Mouse (Mus musculus) monocyte, adult 5-6 weeks (primary cell): ENCODE measurements around the gene Dhx33. TPM values are rescaled to one million over a fixed set of nuclear protein-coding genes. Genes with fewer than 3 reads are reported as not detected.

Experiments used
- ATAC-seq: fragments of 153-309, 156-312 bp; replicated peaks from 2 replicates; pipeline ENCODE4 v1.8.0; 2017; ENCODE audit warnings: mild to moderate bottlenecking; ENCODE audit not compliant: low TSS enrichment, insufficient number of reproducible peaks, severe bottlenecking, poor library complexity, low FRiP score
- total RNA-seq: library from RNA; stranded (forward); fragments of 200-1000, 200-491, 200-594 nt; gene quantifications from 3 replicates; pipeline ENCODE4 v1.2.3, GENCODE M21; 2017

The Dhx33 gene
- total RNA-seq, 1 experiment from 2014 or later: 11.4 TPM

- ATAC-seq: no peak
Measured at GRCm38 (mm10) chr11:70943651-70944050, 60.6 kb downstream of the Dhx33 start.

- ATAC-seq: no peak
Measured at GRCm38 (mm10) chr11:70942596-70942995, 61.6 kb downstream of the Dhx33 start.

DNA sequence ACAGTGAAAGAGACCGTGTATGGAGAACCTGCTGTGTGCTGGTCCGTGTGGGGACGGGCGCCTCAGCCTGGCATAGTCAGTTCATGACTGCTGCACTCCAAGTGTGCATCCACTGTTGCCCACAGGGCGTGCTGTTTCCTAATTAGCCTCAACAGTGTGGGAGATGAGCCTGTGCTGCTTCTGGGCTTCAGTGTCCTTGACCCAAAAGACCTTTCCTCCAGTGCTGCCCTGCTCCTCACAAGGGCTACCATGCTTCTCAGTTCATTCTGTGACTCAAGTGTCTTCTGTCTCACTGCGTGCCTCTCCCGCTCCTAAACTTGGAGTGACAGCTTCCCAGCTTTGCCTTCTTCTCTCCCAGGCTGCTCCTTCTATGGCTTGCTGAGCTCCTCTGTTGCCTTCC is 68.9 kb downstream of the Dhx33 start:
- no peak for ATAC-seq

Other genes with a start within 250 kb of the Dhx33 start
- gene Zfp3, start 240.2 kb downstream of the Dhx33 start, total RNA-seq: 2.1 to 6.5 TPM (median 2.1 TPM) in 3 replicates
- gene Scimp, start 191.9 kb downstream of the Dhx33 start, total RNA-seq: 13.5 to 64.4 TPM (median 25.6 TPM) in 3 replicates
- 69.4 to 95.6 TPM (median 71.4 TPM) in 3 replicates for gene Rabep1, start 159.7 kb downstream of the Dhx33 start, total RNA-seq
- gene Nup88, start 34.5 kb downstream of the Dhx33 start, total RNA-seq: 106 to 142 TPM (median 106 TPM) in 3 replicates
- gene Rpain, start 34.2 kb downstream of the Dhx33 start, total RNA-seq: 29.9 to 45.3 TPM (median 38.3 TPM) in 3 replicates
- gene C1qbp, start 21.4 kb downstream of the Dhx33 start, total RNA-seq: 7.7 to 23.8 TPM (median 11.4 TPM) in 3 replicates
- 11.7 to 25.6 TPM (median 16.2 TPM) in 3 replicates for gene Mis12, start 15.2 kb upstream of the Dhx33 start, total RNA-seq
- 33.0 to 43.9 TPM (median 42.5 TPM) in 3 replicates for gene Derl2, start 15.4 kb upstream of the Dhx33 start, total RNA-seq
- gene 6330403K07Rik, start 29.1 kb upstream of the Dhx33 start, total RNA-seq: 1.1 TPM in 1 of 3 replicates, not detected in the others
- gene Nlrp1a, start 140.3 kb upstream of the Dhx33 start, total RNA-seq: 10.7 to 12.0 TPM (median 11.0 TPM) in 3 replicates
- 8.9 to 15.2 TPM (median 10.2 TPM) in 3 replicates for gene Nlrp1b, start 226.3 kb upstream of the Dhx33 start, total RNA-seq